Mouse (Mus musculus): ENCODE measurements around the gene Elf4.

- TF ChIP-seq POLR2A (IDR thresholded peaks at IDR 0.05; ENCODE audit: insufficient read depth, low read depth, low read length), result no peak
- no peak for TF ChIP-seq CTCF (IDR thresholded peaks at IDR 0.05)
Observed at GRCm38 (mm10) chrX:48434251-48434650, 28.7 kb downstream of the Elf4 start.
